Mouse (Mus musculus) c-Kit-positive CD71-positive TER-119-positive erythroid progenitor cells, embryonic 14.5 days (primary cell): ENCODE measurements at regions not wholly inside any gene's neighbourhood (a gene's known extent, or its start where the extent isn't known, plus 50 kb on each side); places are given as distances from the start of the nearest gene placed in this dataset.

Experiments used
- DNase-seq: peaks from one replicate; pipeline ENCODE4 v3.0.0-alpha.2; 2013; ENCODE audit warnings: low spot score

DNA sequence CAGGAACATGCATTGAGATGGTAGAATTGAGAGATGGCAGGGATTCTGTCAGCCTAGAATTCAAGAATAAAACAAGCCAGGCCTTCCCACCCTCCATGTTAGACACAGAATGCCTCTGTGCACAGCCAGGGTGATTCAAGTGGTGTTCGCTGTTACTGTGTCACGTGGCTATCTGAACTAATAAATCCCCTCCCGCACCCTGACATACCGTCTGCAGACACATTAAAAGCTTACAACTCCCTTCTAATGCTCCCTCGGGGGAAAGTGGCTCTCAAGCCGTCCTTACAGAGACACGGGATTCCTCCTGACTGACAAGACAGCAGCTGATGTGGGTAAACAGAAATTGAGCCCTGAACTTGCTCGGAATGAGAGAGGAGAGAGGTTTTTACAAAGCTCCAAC, 279.1 kb downstream of the Prex1 start:
- no peak for DNase-seq

- no peak for DNase-seq
Observed at GRCm38 (mm10) chr2:166433655-166434333, 278.3 kb upstream of the Sulf2 start.

DNA sequence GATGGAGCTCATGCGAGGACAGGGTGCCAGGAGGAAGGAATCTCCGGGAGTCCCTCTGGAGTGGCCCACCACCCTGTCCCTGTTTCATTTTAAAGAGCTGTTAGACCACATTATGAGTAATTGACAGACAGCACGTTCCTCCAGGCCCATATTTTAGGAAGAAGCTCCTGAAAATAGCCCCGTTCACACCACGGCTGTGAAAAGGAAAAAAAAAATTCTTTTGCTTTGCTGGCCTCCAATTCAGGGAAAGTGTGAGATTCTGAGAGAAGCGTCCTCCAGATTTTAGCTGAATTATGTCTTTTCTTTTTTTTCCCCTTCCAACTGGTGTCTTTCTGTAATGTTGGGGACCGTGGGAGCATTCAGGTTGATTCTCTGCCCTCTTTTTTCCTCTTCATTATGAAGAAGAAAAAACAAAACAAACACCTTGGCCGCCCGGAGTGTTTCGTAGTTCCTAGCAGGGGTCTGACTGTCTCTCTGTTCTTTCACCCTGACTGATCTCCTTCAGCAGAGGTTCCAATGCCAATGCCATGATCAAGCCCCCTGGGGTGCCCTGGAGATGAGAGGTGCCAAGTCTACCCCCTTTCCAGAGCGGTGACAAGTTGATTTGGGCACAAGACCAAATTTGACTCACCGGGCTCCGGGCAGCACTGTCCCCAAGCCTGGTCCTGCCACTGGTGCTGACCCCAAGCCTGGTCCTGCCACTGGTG, 277.6 kb upstream of the Sulf2 start:
- DNase-seq: no peak

GRCm38 (mm10) chr2:166432531-166432930, 277.1 kb upstream of the Sulf2 start:
- DNase-seq: no peak

DNA sequence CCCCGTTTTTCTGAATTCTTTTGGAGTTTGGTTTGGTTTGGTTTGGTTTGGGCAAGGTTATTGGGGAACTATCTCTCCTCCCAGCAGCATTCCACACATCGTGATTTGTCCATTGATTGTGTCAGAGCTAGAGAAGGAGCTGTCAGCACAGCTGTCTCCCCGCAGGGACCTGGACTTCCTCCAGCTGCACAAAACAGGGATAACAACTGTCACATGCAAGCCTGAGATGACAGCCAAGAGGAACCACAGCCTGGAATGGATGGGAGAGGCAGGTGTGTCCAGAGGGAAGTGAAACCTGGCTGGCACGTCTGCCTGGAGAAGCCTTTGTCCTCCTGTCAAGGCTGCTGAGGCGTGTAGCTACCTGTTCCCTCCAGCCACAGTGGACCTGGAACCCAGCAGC, 274.5 kb upstream of the Sulf2 start:
- no peak for DNase-seq

DNA sequence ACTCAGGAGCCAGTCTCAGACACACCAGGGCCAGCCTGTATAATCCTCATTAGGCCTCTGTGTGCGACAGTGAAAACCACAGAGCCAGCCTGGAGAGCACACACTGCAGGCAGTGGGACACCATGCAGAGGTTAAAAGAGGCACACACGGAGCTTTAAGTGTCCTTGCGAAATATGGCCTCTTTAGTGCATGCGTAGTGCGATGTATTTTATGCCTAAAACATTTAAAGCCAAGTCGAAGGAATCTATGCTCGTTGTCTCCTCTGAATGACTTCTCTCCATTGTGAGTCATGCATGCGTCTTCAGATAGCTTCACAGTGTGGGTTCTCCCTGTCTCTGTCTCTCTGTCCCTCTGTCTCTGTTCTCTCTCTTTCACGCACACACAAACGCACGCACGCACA, 274.0 kb upstream of the Sulf2 start:
- no peak for DNase-seq

DNA sequence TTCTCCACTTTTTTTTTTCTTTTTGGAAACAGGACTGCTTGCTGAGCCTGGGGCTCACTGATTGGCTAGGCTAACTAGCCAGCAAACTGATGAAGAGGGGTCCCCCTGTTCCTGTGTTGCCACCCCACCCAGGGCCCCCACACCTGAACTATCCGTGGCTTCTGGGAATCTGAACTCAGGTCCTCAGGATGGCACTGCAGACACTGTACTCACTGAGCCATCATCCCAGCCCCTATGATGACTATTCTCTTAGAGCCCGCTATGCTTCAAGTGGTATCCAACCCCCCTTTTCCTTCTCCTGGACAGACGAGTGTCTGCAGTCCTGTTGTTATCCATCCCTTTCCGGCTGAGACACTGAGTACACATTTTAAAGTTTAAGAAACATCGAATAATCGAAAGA, 271.9 kb upstream of the Sulf2 start:
- DNase-seq: no peak

DNA sequence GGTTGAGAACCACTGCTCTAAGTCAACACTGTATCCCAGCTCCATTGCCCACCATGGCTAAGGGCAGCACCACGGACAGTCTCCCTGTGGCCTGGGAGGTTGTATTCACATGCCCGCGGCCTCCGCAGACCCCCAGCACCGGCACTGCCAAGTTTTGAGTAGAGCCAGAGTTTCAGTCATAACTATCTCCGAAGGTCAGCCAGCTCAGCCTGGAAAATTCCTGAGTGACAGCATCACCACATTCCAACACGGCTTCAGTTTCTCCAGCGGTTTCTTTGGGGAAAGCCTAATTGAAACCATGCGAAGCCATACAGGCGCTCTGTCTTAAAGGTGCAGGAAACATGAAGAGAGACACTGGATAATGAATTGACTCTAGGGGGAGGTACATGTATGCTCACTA, 271.5 kb upstream of the Sulf2 start:
- DNase-seq: no peak

- no peak for DNase-seq
Observed at GRCm38 (mm10) chr2:166426457-166426856, 271.0 kb upstream of the Sulf2 start.

DNA sequence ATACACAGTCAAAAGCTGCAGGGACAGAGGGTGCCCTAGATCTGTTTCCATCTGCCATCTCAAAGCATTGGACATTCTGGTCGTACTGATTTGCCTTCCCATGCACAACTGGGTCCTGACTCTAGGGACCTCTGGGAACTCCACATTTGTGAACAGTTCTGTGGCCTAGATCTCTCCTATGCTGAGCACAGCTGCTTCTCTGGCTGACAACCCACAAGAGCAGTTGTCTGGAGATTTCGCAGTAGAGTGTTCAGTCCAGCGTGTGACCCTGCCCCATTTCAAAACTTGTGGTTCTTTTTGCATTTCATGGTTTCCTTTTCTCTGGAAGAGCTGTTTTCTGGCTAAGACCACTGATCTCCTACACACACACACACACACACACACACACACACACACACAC, 269.7 kb upstream of the Sulf2 start:
- DNase-seq: no peak

GRCm38 (mm10) chr2:166423132-166423660, 267.7 kb upstream of the Sulf2 start:
- DNase-seq: no peak

GRCm38 (mm10) chr2:166420275-166420674, 264.8 kb upstream of the Sulf2 start:
- no peak for DNase-seq

DNA sequence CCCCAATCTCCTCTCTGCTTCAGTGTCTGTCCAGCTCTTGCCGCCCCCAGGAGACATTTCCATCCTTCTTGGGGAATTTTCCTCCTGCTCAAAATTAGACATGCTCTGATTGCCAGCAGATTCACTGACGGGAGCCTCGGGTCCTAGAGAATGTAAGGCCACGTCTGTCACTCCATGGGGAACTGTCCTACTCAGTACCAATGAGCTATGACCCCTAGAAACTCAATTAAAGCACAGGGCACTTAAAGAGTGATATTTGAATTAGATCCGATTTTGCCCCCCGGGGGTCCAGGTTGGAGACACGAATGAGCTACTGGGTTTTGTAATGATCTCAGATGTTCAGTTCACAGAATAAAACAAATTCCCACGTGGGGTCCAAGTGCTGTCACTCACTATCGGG, 263.8 kb upstream of the Sulf2 start:
- DNase-seq: no peak

- no peak for DNase-seq
Observed at GRCm38 (mm10) chr2:166418279-166418678, 262.8 kb upstream of the Sulf2 start.

- DNase-seq: no peak
Observed at GRCm38 (mm10) chr2:166417628-166418027, 262.2 kb upstream of the Sulf2 start.

- no peak for DNase-seq
Observed at GRCm38 (mm10) chr2:166415481-166415965, 260.1 kb upstream of the Sulf2 start.

DNA sequence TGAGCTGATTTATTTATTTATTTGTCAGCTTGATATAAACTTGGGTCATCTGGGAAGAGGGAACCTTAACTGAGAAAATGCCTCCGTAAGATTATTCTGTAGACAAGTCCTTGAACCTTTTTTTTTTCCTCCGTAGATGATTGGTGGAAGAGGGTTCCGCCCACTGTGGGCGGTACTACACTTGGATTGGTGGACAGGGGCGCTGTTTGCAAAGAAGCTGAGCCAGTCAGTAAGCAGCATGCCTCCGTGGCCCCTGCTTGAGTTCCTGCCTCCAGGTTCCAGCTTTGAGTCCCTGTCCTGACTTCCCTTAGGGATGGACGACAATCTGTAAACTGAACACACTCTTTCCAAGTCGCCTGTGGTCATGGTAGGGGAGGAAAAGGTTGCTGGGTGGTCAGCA, 259.4 kb upstream of the Sulf2 start:
- DNase-seq: no peak

- no peak for DNase-seq
Observed at GRCm38 (mm10) chr2:166412031-166412858, 256.8 kb upstream of the Sulf2 start.

- DNase-seq: no peak
Observed at GRCm38 (mm10) chr2:166409391-166409790, 253.9 kb upstream of the Sulf2 start.

DNA sequence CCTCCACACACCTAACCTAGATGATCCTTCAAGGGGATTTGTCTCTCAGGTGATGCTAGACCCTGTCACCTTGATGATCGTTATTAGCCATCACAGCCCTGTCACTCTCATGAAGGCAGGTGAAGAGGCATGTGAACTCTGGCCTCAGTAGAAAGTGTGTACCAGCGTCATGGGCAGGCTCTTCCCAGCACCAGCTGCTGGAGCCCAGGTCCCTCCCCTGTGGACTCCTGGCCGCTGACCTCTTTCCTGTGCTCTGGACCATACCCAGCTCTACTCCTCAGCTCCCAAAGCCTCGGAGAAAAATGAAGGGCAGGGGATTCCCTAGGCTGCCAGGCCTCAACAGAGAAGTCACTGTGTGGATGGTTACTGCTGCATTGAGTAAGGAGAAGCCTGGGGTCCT, 253.3 kb upstream of the Sulf2 start:
- no peak for DNase-seq

DNA sequence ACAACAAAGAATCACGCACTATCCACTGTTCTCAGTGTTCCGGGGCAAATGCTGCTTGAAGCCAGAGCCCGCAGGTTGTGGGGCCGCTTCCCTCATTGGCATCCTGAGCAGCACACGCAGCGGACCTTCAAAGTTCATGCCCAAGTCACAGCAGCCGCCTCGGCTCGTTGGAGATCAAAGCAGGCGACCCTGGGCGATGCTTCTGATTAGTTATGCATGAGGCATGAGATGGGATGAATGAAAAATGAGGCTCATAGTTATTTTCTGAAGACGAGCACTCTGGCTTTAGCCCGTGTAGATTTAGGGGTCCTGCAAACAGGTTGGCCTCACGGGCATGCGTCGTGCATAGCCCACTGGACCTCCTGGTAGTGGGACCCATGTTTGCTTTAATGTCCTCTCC, 252.5 kb upstream of the Sulf2 start:
- DNase-seq: no peak

DNA sequence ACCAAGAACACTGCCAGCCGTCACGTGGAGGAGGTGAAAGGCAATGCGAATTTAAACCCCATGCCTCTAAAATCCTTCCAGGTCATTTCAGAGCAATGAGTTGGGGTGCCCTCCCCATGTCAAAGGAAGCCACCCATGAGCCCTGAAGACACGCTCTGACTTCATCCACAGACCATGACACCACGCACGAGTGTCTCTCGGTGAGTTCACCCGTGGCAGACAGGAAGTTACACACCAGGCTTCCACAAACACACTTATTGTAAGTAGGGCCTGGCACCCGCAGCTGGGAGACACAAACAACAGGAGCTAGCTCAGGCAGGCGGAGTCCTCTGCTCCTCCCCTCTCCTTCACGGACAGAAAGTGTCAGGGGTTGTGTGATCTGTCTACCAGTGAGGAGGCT, 251.4 kb upstream of the Sulf2 start:
- DNase-seq: no peak

DNA sequence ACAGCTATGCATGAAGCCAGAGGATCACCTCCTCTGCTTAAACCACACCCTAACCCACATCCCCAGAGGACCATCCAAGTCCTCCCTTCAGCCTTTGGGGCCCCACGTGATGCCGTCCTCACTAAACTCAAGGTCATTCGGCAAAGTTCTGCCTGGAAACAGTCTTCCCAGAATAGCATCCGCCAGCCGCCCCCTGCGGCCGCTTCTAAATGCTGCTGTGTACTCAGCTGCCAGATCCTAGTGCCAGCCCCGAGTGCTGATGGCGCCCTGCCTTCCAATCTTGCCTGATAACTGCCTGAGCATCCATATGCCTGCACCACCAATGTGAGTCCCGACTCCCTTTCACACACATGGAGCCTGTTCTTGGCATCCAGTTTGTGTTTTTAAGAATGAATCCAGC, 247.9 kb upstream of the Sulf2 start:
- no peak for DNase-seq
